Mouse (Mus musculus) embryonic facial prominence, embryonic 11.5 days (tissue): ENCODE measurements at regions not wholly inside any gene's neighbourhood (a gene's known extent, or its start where the extent isn't known, plus 50 kb on each side); places are given as distances from the start of the nearest gene placed in this dataset.

Experiments
- ATAC-seq: fragments of 200-750 bp; cut with Nextera tagmentation; replicated peaks from 2 replicates; pipeline ENCODE4 v1.8.0; 2017; ENCODE audit warnings: low read depth; ENCODE audit not compliant: insufficient number of reproducible peaks, low FRiP score, low TSS enrichment
- DNase-seq: peaks from one replicate; pipeline ENCODE4 v3.0.0-alpha.2; 2015; ENCODE audit warnings: low spot score
- H3K27ac ChIP-seq: fragments of 300-500 bp; sonication (generic); replicated peaks from 2 replicates; pipeline ENCODE4 v1.5.1; 2014; ENCODE audit warnings: mild to moderate bottlenecking, low read depth, low read length, control low read depth
- H3K27me3 ChIP-seq: fragments of 300-500 bp; sonication (generic); 2 replicates; pipeline ENCODE4 v1.6.1; 2014; ENCODE audit warnings: mild to moderate bottlenecking, low read length, moderate library complexity, mixed read lengths; ENCODE audit not compliant: control insufficient read depth, insufficient read depth
- H3K36me3 ChIP-seq: fragments of 300-500 bp; sonication (generic); replicated peaks from 2 replicates; pipeline ENCODE4 v1.6.1; 2014; ENCODE audit warnings: low read depth, mild to moderate bottlenecking, low read length, moderate library complexity, mixed read lengths; ENCODE audit not compliant: control insufficient read depth, insufficient read depth
- H3K4me1 ChIP-seq: fragments of 300-500 bp; sonication (generic); 2 replicates; pipeline ENCODE4 v1.6.1; 2014; ENCODE audit warnings: low read length, mixed read lengths; ENCODE audit not compliant: control insufficient read depth, insufficient read depth
- H3K4me2 ChIP-seq: fragments of 300-500 bp; sonication (generic); 2 replicates; pipeline ENCODE4 v1.6.1; 2014; ENCODE audit warnings: low read depth, mild to moderate bottlenecking, control low read depth, low read length, moderate library complexity
- H3K4me3 ChIP-seq: fragments of 300-500 bp; sonication (generic); 2 replicates; pipeline ENCODE4 v1.5.1; 2014; ENCODE audit warnings: low read depth, low read length, control low read depth
- H3K9ac ChIP-seq: fragments of 300-500 bp; sonication (generic); replicated peaks from 2 replicates; pipeline ENCODE4 v1.6.1; 2014; ENCODE audit warnings: mild to moderate bottlenecking, control low read depth, low read length
- H3K9me3 ChIP-seq: fragments of 300-500 bp; sonication (generic); replicated peaks from 2 replicates; pipeline ENCODE4 v1.6.1; 2016; ENCODE audit warnings: mild to moderate bottlenecking, low read length, inconsistent platforms, mixed read lengths; ENCODE audit not compliant: control insufficient read depth
- WGBS: fragments of 180-500 bp; shearing (Covaris S2); extraction: QIAGEN DNeasy Blood & Tissue Kit; methylation state at CpG from one replicate; pipeline ENCODE4 v1.1.7; 2014; 5-methylcytosine and 5-hydroxymethylcytosine counted together

GRCm38 (mm10) chr2:108877676-108878075 is 402.9 kb upstream of the Kif18a start:
- ATAC-seq, result no peak
- WGBS, result 54% methylated on average over 3 of the region's 3 CpGs
- peak; percentile 18 for DNase-seq

GRCm38 (mm10) chr2:108904121-108904733 is 376.3 kb upstream of the Kif18a start:
- H3K9ac ChIP-seq, result no peak overlapping the region
- no peaks in the 10 kb centered on the region for H3K4me1 ChIP-seq
- H3K27me3 ChIP-seq, result no peaks in the 10 kb centered on the region
- peak; percentile 72; the same call in 1 of the 2 replicates for ATAC-seq
- no peak overlapping the region for H3K4me2 ChIP-seq
- no peaks in the 10 kb centered on the region for H3K36me3 ChIP-seq
- H3K4me3 ChIP-seq, result no peak overlapping the region
- no peaks in the 10 kb centered on the region for H3K9me3 ChIP-seq
- no peak overlapping the region for H3K27ac ChIP-seq
- WGBS, result 66% methylated on average over 3 of the region's 3 CpGs
- no peak for DNase-seq

More at GRCm38 (mm10) chr2:108877676-108878075, 402.9 kb upstream of the Kif18a start:
- no peak overlapping the region for H3K4me3 ChIP-seq
- H3K9ac ChIP-seq, result no peak overlapping the region
- no peak overlapping the region for H3K27ac ChIP-seq
- H3K4me1 ChIP-seq, result no peaks in the 10 kb centered on the region
- H3K27me3 ChIP-seq, result no peaks in the 10 kb centered on the region
- no peaks in the 10 kb centered on the region for H3K9me3 ChIP-seq
- H3K36me3 ChIP-seq, result no peaks in the 10 kb centered on the region
- no peak overlapping the region for H3K4me2 ChIP-seq

DNA sequence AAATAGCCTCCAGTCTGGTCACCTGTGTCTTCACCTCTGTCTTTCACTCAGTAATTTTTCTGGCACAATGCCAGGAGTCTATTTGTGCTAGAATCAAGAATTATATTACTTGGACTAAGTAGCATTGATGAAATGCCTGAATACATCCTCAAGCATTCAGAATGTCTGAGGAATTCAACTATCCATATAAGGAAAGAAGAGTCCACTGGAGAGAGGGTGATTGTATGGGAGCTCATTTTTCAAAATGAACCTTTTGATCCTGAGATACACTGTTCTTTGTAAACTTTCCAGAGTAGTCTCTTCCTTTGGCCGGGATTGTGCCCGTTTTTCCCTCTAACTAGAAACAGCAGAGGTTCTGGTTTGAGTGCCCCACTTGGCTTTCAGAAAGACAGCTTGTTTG is 367.0 kb upstream of the Kif18a start:
- H3K4me1 ChIP-seq, result no peaks in the 10 kb centered on the region
- H3K9ac ChIP-seq, result no peak overlapping the region
- H3K27ac ChIP-seq, result no peak overlapping the region
- DNase-seq, result no peak
- H3K4me2 ChIP-seq, result no peak overlapping the region
- no peak overlapping the region for H3K4me3 ChIP-seq
- 46% methylated on average over 2 of the region's 2 CpGs for WGBS
- no peak for ATAC-seq
- no peaks in the 10 kb centered on the region for H3K9me3 ChIP-seq
- H3K27me3 ChIP-seq, result no peaks in the 10 kb centered on the region
- no peaks in the 10 kb centered on the region for H3K36me3 ChIP-seq

DNA sequence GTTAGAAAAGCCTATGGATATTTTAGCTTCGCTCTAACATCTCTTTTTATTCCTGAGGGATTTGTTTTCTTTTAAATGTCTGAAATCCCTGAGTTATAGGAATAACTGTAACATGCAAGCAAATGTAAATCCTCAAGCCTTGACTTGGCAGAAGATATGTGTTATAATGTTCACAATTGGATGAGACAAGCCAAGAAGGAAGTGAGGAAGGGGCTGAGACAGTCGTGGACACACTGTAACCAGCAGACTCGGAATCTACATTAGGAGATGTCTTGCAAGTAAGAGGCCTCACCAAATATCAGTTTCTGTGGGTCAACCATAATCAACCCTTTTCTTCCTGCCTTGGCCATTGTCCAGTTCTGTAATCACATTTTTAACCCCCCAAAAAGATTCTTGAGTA is 366.6 kb upstream of the Kif18a start:
- Histone ChIP-seq H3K4me2 (no peak overlapping the region), H3K9ac (no peak overlapping the region), H3K4me3 (no peak overlapping the region), H3K36me3 (no peaks in the 10 kb centered on the region), H3K9me3 (no peaks in the 10 kb centered on the region), H3K27ac (no peak overlapping the region), H3K4me1 (no peaks in the 10 kb centered on the region), H3K27me3 (no peaks in the 10 kb centered on the region)
- DNase-seq (no peak), ATAC-seq (no peak)
- WGBS, result 72% methylated on average over 3 of the region's 3 CpGs

- Histone ChIP-seq H3K9ac (no peak overlapping the region), H3K27ac (no peak overlapping the region), H3K4me1 (no peaks in the 10 kb centered on the region), H3K9me3 (no peaks in the 10 kb centered on the region), H3K4me2 (no peak overlapping the region), H3K27me3 (no peaks in the 10 kb centered on the region), H3K4me3 (no peak overlapping the region), H3K36me3 (no peaks in the 10 kb centered on the region)
- no peak for DNase-seq
- ATAC-seq, result no peak
- 69% methylated on average over 3 of the region's 3 CpGs for WGBS
Measured at GRCm38 (mm10) chr2:108919500-108920045, 361.0 kb upstream of the Kif18a start.

- 74% methylated on average over 5 of the region's 5 CpGs for WGBS
- Histone ChIP-seq H3K27me3 (no peaks in the 10 kb centered on the region), H3K27ac (no peak overlapping the region), H3K4me2 (no peak overlapping the region), H3K4me1 (no peaks in the 10 kb centered on the region), H3K36me3 (no peaks in the 10 kb centered on the region), H3K9me3 (no peaks in the 10 kb centered on the region), H3K9ac (no peak overlapping the region), H3K4me3 (no peak overlapping the region)
- DNase-seq (no peak), ATAC-seq (no peak)
Measured at GRCm38 (mm10) chr2:108920111-108920510, 360.4 kb upstream of the Kif18a start.

DNA sequence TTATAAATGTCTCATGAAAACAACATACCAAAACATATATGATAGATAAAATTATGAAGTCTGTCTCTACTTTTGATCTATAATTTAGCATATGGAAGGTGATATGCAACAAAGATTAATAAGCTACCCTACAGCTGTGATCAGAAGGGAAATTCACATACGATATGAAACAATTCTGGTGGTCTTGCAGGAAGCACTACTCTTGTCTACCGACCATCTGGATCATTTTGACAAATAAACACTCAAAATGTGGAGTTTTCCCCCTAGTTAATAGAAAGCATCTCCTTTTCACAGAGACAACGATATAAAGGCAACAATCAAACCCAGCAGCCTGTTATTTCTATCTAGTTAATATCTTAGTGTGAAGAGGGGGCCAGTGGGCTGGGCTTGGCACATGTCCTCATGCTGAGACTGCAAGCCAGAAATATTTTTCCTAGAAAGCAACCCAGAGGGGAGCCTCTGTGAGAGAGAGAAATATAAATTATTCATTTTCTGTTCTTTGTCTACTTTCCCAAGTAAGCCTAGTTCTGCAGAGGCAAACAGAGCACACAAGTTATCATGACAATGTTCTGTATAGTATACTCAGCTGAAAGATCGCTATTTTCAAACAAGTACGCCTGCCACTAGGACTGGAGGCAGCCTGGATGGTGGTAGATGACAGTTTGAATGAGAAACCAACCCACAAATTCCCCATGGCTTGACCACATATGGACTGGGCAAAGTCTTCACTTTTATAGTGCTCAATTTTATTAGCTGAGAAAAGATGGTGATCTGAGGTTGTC is 344.4 kb upstream of the Kif18a start:
- ATAC-seq (no peak), DNase-seq (no peak)

GRCm38 (mm10) chr2:108980921-108981320 is 299.6 kb upstream of the Kif18a start:
- H3K4me1 ChIP-seq, result no peaks in the 10 kb centered on the region
- no peak overlapping the region for H3K27ac ChIP-seq
- H3K27me3 ChIP-seq, result no peaks in the 10 kb centered on the region
- H3K4me2 ChIP-seq, result no peak overlapping the region
- no peak for ATAC-seq
- no peaks in the 10 kb centered on the region for H3K36me3 ChIP-seq
- H3K9ac ChIP-seq, result no peak overlapping the region
- H3K9me3 ChIP-seq, result no peaks in the 10 kb centered on the region
- no peak overlapping the region for H3K4me3 ChIP-seq
- DNase-seq, result no peak
- 89% methylated on average over 5 of the region's 5 CpGs for WGBS

More for the DNA sequence above, 344.4 kb upstream of the Kif18a start:
- Histone ChIP-seq H3K4me1 (no peaks in the 10 kb centered on the region), H3K9me3 (no peaks in the 10 kb centered on the region), H3K27ac (no peak overlapping the region), H3K36me3 (no peaks in the 10 kb centered on the region), H3K9ac (no peak overlapping the region), H3K4me3 (no peak overlapping the region), H3K4me2 (no peak overlapping the region), H3K27me3 (no peaks in the 10 kb centered on the region)
- 75% methylated on average over 5 of the region's 5 CpGs for WGBS
